Mouse (Mus musculus): ENCODE measurements at regions not wholly inside any gene's neighbourhood (a gene's known extent, or its start where the extent isn't known, plus 50 kb on each side); places are given as distances from the start of the nearest gene placed in this dataset.
A peak's percentile ranks its signal among the peaks of the same experiment; 100 is the strongest.

DNA sequence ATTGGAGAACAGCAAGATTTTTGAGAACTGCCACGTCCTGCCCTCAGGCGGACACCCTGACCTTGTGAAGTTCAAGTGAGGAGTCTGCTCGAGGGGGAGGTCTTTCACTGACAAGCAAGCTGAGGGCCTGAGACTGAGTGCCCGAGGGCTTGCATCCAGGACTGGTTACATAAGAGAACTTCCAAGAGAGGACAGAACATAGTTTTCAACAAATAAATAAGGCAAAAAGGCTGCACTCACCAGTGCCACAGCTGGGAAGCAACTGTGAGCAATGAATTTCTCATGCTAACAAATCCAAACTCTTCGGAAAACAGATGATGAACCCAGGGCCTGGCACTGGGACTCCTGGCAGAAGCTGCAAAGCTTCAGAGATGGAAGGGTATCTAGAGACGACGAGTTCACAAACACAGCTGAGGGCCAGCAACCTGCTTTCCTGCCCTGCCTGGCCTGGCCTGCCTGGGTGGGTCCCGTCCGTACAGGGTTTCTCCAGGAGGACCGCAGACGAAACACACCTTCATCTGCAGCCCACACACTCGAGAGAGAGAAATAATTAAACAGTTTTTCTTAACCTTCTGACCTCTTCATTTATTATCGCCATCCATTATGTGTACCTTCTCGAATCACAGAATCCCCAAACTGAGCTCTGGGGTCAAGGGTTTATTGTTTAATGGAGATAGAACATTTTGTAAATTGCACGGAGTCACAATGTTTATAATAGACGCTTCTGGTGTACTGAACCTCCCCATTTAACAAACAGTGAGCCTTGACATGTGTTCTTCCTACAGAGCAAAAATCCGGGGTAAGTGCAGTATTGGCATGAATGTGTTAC is 334.3 kb upstream of the Ddhd1 start:
- DNase-seq, result no peak

DNA sequence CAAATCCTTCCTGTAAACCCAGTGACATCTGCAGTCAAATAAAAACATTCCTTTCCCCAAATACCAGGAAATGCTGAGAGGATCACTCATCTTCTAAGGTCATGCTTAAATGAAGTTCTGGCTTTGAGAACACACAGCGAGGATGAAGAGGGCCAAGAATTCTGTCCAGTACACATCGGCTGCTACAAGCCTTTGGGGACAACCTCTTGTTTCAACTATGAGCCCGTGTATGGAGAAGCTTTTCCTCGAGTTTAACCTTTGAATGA is 334.9 kb upstream of the Ddhd1 start:
- no peak for DNase-seq

DNA sequence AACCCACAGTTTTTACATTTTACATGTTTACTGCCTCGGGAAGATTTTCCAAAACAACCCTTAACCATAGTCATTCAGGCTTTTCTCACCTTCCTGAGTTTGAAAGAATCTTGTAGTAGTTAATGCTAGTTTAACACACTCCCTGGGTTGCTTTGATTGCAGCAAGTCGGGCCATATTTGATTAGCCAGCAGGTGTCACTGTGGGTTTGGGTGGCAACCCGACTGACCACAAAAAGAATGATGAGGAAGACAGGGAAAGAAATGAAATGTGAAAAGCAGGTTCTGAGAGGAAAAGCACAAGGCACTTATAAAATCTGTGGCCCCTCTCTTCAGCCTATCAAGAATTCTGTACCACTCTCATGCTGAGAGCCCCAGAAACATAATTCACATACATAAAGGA is 335.7 kb upstream of the Ddhd1 start:
- peak; percentile 81 to 84 for DNase-seq

DNA sequence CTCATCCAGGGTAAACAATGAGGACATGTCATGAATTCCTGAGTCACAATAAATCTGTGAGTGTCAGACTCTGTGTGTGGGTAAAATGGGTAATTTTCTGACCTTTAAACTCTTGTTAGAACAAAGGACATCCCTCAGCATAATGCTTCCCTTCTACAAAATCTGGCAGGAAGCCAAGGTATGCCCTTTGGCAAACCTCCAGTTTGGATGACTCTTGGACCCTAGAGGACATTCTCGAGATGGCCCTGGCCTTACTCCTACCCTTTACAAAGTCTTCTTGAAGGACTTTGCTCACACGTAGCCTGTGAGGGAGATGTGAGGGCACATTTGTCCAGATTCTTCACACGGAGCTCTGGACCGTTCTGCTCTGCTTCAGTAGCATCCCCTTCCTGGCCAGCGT is 338.8 kb upstream of the Ddhd1 start:
- DNase-seq, result peak; percentile 32 to 51

DNA sequence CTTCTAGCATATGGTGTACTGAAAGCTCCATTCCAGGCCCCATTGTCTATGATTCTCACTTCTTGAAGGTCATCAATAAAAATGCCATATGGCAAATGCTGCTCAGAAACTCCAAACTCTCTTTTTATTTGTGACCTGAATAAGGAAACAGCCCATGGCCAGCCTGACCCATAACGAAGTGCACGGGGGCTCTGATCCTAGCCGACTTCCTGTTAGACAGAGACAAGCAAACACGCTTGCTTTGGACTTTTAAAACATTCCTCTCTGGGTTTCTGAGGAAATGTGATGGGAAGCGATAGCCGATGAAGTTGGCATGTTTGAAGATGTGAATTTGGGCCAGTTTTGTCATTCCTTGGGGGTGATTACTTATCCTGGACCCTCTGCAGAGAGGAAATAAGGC is 346.1 kb upstream of the Ddhd1 start:
- no peak for DNase-seq

DNA sequence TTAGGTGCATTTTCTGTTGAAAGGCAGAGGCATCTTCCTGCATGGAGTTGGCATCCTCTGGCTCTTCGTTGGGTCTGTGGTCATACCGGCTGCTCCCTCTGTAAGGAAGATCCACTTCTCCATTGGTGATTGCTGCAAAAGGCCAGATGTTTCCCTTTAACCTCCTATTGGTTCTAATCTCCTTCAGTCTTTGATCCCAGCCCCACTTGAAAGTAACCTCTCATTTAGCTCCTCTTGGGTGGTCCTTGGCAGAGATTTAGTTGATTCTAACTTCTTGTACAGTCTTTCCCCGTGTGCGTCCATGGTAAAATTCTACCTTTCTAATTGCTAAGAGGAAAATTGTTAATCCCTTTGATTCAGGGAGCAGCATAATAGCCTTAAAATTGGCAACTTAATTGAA is 347.4 kb upstream of the Ddhd1 start:
- no peak for DNase-seq

DNA sequence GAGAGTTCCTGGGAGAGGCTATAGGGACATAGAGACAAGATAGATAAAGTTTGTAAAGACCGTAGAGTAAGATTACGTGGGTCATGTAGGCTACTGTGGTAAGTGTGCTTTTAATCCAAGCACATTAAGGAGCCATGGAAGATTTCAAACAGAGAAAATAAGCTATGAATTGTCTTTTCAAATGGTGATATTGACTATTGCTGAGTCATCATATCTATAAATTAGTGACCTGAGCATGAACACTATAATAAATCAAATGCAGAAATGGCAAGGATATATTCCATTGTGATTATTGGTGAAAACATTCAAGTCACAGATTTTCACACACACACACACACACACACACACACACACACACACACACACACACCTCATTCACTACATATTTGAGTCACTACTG is 355.3 kb upstream of the Ddhd1 start:
- DNase-seq, result no peak

DNA sequence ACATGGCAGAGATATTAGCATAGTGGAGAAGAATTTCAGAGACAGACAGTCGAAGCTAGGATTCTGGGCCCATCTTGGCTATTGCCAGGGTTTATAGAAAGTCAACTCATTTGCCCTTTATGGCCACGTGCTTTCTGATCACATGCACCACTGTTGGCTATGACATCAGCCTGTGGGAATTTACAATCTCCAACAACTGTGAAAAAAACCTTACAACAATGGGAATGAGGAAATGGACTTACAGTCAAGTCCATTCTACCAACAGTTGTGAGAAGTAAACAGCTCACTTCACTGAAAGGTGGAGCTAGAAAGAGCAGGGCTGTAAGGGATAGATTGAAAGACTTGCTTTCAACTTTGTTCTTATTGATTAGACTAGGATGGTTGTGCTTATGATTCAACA is 356.1 kb upstream of the Ddhd1 start:
- DNase-seq, result no peak

DNA sequence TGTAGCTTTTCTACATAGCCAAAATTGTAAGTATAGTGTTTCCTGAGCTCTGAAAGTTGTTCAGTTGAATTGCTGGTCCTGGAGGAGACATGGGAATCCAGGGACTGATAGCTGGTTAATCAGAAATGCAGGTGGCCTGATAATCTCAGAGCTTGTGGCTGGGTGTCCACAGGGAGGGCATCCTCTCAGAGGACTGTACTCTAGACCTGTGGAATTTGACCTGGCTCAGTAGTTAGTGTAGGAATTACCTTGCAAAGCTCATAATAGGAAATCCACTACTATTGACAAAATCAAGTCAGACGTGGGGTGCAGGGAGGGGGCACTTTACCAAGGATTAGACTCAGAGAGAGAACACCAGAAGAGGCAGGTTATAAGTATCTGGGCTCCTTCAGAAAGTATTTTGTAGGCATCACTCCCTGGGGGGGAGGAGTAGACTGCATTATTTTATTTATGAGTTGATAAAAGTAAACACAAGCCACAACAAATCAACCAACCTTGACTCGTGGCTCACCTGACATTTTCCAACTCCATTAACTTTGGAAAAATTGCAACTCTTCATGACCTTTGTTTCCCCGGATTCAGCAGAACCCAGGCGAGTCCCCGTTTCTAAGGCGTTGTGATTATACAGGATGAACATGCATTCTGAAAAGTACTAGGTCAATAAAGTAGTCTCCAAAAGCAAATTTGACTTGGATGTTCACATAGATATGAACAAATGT is 357.9 kb upstream of the Ddhd1 start:
- no peak for DNase-seq

DNA sequence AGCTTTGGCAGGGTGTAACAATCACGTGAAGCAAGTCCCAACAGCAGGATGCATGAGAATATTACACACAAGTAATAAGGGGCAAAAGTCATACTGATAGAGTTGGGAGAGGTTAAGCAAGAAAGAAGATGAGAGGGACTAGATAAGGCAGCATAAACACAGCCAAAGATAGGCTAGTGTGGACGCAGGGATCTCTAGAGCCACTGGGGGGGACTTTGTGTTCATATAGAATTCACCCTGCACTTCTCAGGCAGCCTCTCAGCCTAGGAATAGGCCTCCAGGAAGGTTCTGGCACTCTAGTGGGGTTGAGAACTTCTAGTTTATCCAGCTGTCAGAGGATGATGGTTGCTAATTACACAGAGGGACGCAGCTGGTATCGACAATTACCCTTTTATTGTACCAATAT is 358.8 kb upstream of the Ddhd1 start:
- DNase-seq, result no peak

DNA sequence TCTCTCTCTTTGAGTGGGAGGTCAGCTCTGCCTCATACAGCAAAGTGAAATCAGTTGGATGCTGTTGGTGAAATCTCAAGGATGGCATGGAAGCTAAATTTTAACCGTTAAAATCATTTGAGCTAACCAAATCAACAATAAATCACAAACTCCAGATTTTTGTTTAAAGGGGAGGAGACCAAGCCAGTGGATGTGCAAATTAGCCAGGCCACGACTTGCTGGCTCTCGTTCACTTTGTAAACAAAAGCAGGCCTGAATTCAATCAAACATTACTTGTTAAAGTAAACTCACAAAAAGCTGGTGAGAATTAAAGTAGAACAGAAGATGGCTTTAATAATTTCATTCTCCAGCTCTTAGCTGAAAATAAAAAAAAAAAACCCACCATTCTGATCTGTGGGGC is 359.3 kb upstream of the Ddhd1 start:
- no peak for DNase-seq

DNA sequence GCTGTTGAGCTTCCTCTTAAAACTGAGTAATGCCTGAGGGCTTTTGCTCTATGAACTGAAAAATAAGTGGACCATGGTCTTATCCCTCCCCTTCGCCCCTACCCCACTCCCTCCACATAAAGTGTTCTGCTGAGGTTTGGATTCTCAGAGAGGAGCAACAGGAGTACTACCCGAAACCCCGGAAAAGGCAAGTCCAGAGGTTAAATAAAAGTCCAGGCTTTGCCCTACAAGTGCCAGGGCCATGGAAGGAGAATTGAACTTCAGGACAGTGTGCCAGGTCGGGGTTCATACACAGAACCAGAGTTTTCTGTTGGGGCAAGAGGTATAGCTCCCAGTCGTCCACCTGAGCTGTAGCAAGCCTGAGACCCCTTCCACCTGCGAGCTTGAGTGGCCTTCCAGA is 360.0 kb upstream of the Ddhd1 start:
- no peak for DNase-seq

DNA sequence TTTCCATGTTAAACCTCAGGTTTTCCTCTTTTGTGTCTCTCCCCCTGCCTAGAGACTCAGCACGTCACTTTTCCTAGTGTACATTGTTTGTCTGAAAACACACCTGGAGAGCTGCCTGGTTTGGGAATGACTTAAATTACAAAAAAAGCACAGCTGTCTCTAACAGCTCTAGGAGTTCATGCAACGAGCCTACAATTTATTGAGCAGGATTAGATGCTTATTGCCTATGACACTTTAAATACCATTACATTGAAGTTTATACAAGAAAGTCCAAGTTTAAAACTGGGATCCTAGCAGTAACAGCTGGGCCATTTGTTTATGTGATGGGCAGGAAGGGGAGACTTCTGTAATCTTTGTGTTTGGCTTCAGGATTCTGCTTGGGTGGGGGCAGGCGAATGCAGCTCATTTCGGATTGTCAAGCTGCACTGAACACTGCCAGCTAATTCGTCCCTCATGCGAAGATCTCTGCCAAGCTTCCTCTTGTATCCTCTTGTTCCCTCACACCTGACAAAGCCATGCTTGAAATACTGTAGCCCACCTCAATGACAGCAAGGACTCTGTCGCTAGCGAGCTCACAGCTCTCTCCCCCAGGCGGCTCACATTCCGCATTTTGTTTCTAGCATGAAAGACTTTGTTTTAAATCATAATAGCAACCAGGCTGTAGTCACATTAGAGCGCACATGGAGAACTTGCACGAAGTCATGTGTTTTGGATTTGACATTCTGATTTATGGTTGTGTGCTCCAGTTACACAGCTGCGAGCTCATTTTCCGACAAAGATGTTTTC is 359.8 kb upstream of the Gm15217 start:
- no peak for DNase-seq

DNA sequence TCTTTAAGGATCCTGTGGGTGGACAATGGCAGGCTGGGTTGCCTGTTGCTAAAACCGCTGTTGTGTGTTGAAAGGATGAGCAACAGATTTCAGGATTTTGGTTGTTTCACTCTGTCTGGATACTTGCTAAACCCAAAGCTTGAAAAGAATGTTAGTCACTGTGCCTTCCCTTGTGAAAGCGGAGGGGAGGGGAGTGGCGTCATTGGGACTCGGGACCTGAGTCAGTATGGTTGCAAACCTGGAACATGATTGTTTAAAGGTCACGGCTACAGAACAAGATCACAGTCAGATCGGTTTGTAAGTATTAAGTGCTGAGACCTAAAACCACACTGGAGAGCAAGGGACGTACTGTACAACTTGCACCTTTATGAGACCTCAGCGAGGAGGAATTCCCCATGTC is 344.9 kb upstream of the Gm15217 start:
- no peak for DNase-seq

DNA sequence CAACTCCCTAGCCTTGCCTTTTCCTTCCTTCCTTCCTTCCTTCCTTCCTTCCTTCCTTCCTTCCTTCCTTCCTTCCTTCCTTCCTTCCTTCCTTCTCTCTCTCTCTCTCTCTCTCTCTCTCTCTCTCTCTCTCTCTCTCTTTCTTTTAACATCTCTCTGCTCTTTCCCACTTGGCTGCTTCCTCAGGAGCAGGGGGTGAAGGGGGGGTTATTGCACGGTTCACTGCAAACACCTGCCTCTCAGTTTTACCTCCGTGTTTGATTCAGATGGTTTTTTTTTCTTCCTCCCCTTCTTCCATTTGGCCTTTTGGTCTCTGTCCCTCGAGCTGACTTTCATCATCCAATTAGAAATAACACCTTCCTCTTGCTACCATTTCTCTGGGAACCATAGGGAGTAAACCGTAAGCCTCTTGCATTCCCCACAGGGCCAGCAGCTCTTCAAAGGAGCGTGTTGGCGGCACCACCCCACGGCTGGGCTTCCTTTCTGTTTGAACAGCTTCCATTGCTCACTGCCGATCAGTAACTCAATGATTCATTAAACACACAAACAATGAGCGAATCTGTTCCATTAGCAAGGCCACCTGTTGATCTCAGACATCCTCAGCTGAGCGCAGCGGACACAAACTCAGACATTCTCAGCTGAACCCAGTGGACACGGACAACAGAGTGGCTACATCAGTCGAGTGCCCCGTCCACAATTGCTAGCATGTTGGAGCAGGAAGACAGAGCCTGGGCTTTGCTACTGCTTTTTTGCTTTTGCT is 318.4 kb upstream of the Gm15217 start:
- peak; percentile 28 to 33 for DNase-seq

DNA sequence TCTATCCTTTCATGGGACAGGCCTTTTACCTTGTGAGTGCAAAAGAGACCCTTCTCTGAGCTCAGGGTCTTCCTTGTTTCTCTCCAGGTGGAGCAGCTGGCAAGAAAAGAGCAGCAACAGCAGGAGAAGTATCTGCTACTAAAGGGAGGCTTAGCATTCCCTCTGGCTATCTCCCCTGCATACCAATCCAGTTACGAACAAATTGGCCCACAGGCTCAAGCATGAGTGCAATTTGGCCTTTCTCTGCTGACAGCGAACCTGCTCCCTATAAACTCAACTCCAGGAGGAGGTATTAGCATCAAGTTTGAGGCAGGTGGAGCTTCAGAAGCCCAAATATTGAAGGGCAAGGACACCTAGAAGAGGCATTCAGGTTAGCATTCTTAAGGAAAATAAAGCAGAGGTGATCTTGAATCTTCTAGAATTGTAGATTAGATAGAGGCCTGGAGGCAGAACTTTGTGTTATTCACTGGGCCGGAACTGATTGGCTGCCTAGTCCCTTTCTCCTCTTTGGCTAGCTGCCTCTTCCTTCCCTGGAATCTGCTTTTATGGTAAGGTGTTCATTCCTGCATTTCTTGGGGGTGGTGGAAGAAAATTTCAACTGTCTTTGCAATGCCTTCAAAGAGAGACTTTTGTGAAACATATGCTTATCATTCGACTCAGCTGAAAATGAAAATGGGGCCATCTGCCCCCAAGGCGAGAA is 312.0 kb upstream of the Gm15217 start:
- DNase-seq, result no peak

DNA sequence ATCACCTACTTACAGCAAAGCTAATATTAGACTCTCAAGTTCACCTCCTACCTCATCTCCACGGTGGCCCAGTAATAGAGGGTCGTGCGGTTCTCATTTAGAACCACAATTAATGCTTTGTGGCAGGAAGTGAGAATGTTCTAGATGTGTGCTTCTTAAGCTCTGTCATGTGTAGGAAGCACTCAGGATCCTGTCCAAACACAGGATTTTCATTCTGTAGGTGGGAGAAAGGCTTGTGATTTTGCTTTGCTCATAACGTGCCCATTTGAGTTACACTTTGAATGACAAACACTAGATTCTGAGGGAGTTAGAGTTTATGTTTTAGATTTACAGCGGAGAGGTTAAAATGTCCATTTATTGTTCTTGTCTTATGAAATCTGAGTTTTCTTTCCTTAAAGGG is 308.0 kb upstream of the Gm15217 start:
- no peak for DNase-seq

DNA sequence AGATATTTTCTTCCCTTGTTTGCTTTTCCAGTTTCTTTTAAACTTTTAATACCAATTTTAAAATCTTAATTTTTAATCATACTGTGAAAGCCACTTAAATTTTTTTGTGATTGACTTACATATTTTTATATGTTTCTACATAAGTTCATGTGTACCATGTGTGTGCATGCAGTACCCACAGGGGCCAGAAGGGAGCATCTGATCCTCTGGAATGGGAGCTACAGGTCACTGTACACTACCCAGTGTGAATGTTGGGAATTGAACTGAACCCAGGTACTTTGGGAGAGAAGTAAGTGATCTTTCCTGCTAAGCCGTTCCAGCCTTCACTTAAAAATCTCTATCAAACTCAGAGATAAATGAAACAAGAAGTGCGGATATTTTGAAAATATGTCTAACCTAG is 302.5 kb upstream of the Gm15217 start:
- peak; percentile 30 to 68 for DNase-seq

DNA sequence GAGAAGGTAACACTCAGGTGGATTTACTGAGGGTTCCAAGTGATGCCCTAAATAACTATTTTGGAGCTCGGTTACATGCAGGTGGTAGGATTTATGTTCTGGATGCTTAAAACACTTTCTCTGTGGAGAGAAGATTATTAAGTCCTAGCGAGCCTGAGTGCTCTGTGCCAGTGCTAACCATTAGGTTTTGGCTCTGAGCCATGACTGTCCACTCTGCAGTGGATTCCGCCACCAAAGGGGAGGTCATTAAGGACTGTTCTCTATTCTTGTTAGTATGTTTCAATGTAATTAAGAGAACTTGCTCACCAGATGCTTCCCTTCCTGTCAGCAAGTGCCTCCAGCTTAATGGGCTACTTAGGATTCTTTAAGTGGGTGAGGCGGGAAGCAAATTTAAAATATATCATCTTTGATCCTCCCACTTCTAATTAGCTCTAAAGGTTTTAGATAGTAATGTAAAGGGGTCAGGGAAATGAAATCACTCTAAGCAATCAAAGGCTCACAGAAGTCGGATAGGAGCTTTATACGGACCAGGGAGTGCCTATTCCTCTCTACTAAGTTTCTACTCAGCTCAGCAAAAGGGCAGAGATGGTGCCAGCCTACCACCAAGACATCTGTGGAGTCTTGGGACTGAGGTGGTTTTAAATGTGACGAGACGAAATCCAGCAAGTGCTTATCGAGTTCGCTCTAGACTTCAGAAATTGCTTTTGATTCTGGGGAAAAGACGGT is 301.6 kb upstream of the Gm15217 start:
- DNase-seq, result peak; percentile 26 to 45

DNA sequence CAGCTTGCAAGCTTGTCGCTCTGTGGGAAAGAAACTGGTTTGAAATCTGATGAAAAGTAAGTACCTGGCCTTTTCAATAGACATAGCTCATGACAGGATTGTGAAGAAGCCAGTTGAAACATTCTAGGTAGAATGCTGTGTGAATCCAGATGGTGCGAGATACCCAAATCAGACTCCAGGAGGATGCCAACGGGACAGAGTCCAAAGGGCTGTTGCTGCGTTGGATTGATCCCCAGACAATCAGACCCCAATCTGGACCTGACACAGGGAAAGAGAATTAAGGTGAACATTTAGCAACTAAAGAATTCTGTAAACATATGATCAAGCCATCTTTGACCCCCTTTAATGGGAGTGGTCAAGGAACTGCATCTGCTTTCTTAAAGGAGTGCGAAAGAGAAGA is 296.6 kb upstream of the Gm15217 start:
- DNase-seq, result peak; percentile 69 to 71

DNA sequence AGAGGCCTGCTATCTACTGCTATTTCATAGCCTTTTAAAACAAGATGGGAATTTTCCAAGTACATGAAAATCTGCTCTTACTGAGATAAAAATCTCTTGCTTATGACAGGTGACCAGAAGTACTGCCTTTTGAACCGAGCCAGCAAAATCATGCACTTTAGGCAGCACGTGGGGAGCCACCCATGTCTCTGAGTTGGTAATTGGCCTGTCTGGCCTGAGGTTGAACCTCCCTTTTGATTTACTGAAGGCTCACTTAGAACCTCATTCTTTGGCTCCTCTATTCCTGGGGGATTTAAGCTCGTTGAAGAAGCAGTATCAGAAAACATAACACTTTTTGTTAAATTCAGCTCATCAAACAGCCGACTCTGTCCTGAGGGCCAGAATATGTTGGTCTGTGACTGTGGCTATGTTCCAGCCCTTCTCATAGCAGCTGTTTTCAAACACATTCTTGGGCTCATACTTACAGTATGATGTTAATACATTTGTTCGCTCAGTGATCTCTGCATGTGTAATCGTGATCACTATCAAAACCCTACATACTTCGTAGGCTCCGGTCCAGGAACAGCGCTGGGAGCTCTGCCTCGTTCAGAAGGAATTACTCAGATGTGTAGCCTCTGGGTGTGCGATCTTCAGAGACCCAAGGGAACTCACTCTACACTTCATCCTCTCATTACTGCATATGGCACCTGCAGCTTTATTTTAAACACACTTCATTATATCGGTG is 290.1 kb upstream of the Gm15217 start:
- no peak for DNase-seq
